In the genomic region with DNA sequence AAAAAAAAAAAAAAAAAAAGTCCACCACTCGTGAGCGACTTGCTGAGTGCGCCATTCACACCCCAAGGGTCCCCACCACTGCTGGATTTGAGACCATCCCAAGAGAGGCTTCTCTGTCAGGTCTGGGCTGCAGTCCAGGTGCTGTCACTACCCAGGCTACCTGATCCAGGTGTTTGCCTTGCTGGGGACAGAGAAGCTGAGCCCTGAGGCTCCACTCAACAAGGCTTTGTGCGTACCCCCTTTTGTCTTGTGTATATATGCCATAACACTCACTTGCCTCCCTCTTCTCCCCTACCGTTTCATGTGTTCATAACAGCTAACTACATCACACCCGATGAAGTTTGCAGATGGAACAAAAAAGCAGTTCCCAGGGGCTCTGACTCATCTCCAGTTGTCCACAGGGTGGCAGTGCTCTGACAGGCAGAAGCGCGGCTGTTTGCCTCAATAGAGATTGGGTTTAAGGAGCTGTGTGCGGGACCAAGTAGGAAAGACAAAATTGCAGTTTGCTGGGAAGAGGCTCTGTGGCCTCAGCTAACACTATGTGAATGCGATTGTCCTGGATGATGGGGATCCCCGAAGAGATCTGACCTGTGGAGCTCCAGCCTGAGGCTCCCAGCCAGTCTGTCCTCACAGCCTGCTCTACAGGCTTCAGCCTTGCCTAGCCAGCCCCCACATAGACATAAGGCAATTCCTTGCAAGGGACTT, we compare ENCODE assay signal across 8 mouse cellular contexts. TPM values are rescaled to one million over a fixed set of nuclear protein-coding genes. Genes with fewer than 3 reads are reported as not detected.
DNase-seq lines count a peak whose midpoint lies in the region; ATAC-seq and TF ChIP-seq lines count a peak whose summit lies in the region.
"Had no signal": no experiment of that assay in that cellular context is flagged by ENCODE, and none has a peak within 500 bp of the region (broad histone marks: within the 10 kb centered on the region; RNA-seq: fewer than 3 reads in every experiment).

No protein-coding gene starts in this region.

- H3K4me1 ChIP-seq in forebrain, postnatal 0 days (ENCODE audit: insufficient read depth), result no peaks in the 10 kb centered on the region
- H3K4me1 ChIP-seq in hindbrain, embryonic 14.5 days (replicated peaks; ENCODE audit: control insufficient read depth, insufficient read depth, low read length), result 0 out of 2 replicates have a peak, but pooled peaks cover 3% of the 10 kb centered on the region

- H3K4me2 ChIP-seq in forebrain, postnatal 0 days (ENCODE audit: low read depth), result no peak overlapping the region
- no peak overlapping the region for H3K4me2 ChIP-seq in hindbrain, embryonic 14.5 days (replicated peaks)

- peak; percentile 90 for ATAC-seq in forebrain, postnatal 0 days
- peak; percentile 46 for ATAC-seq in hindbrain, embryonic 14.5 days (ENCODE audit: low FRiP score)

- WGBS in forebrain, postnatal 0 days, result 15% methylated on average over 11 of the region's 11 CpGs
- 11% methylated on average over 11 of the region's 11 CpGs for WGBS in hindbrain, embryonic 14.5 days

- H3K27ac ChIP-seq in forebrain, postnatal 0 days (ENCODE audit: low read depth, low read length), result 0 out of 2 replicates have a peak overlapping the region, but pooled peaks have one; percentile 4
- no peak overlapping the region for H3K27ac ChIP-seq in hindbrain, embryonic 14.5 days

- no peaks in the 10 kb centered on the region for H3K27me3 ChIP-seq in forebrain, postnatal 0 days (ENCODE audit: insufficient read depth, low read length)
- no peaks in the 10 kb centered on the region for H3K27me3 ChIP-seq in hindbrain, embryonic 14.5 days (ENCODE audit: control insufficient read depth, insufficient read depth, low read length)

- no peaks in the 10 kb centered on the region for H3K9me3 ChIP-seq in forebrain, postnatal 0 days (ENCODE audit: low read length)
- no peaks in the 10 kb centered on the region for H3K9me3 ChIP-seq in hindbrain, embryonic 14.5 days (ENCODE audit: control insufficient read depth, low read length)

- peaks cover 23% of the 10 kb centered on the region for H3K36me3 ChIP-seq in forebrain, postnatal 0 days (ENCODE audit: insufficient read depth)
- H3K36me3 ChIP-seq in hindbrain, embryonic 14.5 days (replicated peaks; ENCODE audit: control insufficient read depth, insufficient read depth), result peaks cover 26% of the 10 kb centered on the region

- H3K4me3 ChIP-seq in forebrain, postnatal 0 days (ENCODE audit: low read depth, low read length), result no peak overlapping the region
- H3K4me3 ChIP-seq in hindbrain, embryonic 14.5 days (replicated peaks; ENCODE audit: low read length), result no peak overlapping the region

- H3K9ac ChIP-seq in forebrain, postnatal 0 days, result no peak overlapping the region
- no peak overlapping the region for H3K9ac ChIP-seq in hindbrain, embryonic 14.5 days

- peak; percentile 83 for DNase-seq in NIH3T3 (ENCODE audit: low read depth)
- DNase-seq in cerebellum, adult 11-12 months, result peak; percentile 60
- peak; percentile 89 for DNase-seq in forebrain, postnatal 0 days
- peak; percentile 78 for DNase-seq in hindbrain, embryonic 14.5 days (ENCODE audit: low spot score)
- DNase-seq in left cerebral cortex, adult 11 months (ENCODE audit: low spot score), result peak; percentile 73
- DNase-seq in lung, postnatal 4 days, result peak; percentile 62 to 73
- DNase-seq in right cerebral cortex, adult 18-20 months, result peak; percentile 77

- peak; percentile 88 for TF ChIP-seq CTCF in forebrain, postnatal 0 days (IDR thresholded peaks at IDR 0.05; ENCODE audit: low read depth)

RNA-seq across cellular contexts. Expression of a gene that starts 12.7 kb away (rescaled TPM):
- 36.5 and 54.9 TPM in 2 replicates for total RNA-seq in forebrain, postnatal 0 days (2014; rRNA removed)
- polyA plus RNA-seq in forebrain, postnatal 0 days (2015; fragmentation: Nextera tagmentation; extraction: Ambion mirVana), result 41.7 and 49.8 TPM in 2 replicates
- polyA plus RNA-seq in hindbrain, embryonic 14.5 days (2014; fragmentation: Nextera tagmentation; extraction: Ambion mirVana), result 30.1 and 32.8 TPM in 2 replicates

RNA-seq across cellular contexts. Expression of a gene that starts 53.9 kb away (rescaled TPM):
- not detected in 2 replicates for total RNA-seq in forebrain, postnatal 0 days (2014; rRNA removed)
- 0.07 TPM in 1 of 2 replicates, not detected in the other for polyA plus RNA-seq in forebrain, postnatal 0 days (2015; fragmentation: Nextera tagmentation; extraction: Ambion mirVana)
- polyA plus RNA-seq in hindbrain, embryonic 14.5 days (2014; fragmentation: Nextera tagmentation; extraction: Ambion mirVana), result 0.26 TPM in 1 of 2 replicates, not detected in the other
- polyA plus RNA-seq: heart, embryonic 14.5 days had no signal
